Mouse (Mus musculus) stomach, postnatal 0 days (tissue): Measurements from ENCODE around the gene Ank2. TPM values are rescaled to one million over a fixed set of nuclear protein-coding genes. Genes with fewer than 3 reads are reported as not detected.
"Not testable (repeated sequence)": the region's sequence is repeated elsewhere in the genome, so short reads cannot be mapped to it uniquely, and the experiment has no call there.

Experiments
- ATAC-seq: fragments of 200-750 bp; cut with Nextera tagmentation; 2 replicates; pipeline ENCODE4 v1.8.0; 2017; ENCODE audit not compliant: low FRiP score, low TSS enrichment
- DNase-seq: peaks from one replicate; pipeline ENCODE4 v3.0.0-alpha.2; 2016; ENCODE audit warnings: low spot score
- H3K27ac ChIP-seq: fragments of 300-500 bp; sonication (generic); replicated peaks from 2 replicates; pipeline ENCODE4 v1.5.1; 2014; ENCODE audit warnings: mild to moderate bottlenecking, control low read depth
- H3K27me3 ChIP-seq: fragments of 300-500 bp; sonication (generic); 2 replicates; pipeline ENCODE4 v1.6.1; 2014; ENCODE audit warnings: low read length; ENCODE audit not compliant: control insufficient read depth, insufficient read depth
- H3K36me3 ChIP-seq: fragments of 300-500 bp; sonication (generic); 2 replicates; pipeline ENCODE4 v1.6.1; 2014; ENCODE audit warnings: low read length, mixed read lengths; ENCODE audit not compliant: control insufficient read depth, insufficient read depth
- H3K4me1 ChIP-seq: fragments of 300-500 bp; sonication (generic); replicated peaks from 2 replicates; pipeline ENCODE4 v1.6.1; 2014; ENCODE audit warnings: antibody characterized with exemption; ENCODE audit not compliant: control insufficient read depth, insufficient read depth
- H3K4me2 ChIP-seq: fragments of 300-500 bp; sonication (generic); replicated peaks from 2 replicates; pipeline ENCODE4 v1.6.1; 2014; ENCODE audit warnings: low read depth, mild to moderate bottlenecking, control low read depth, moderate library complexity
- H3K4me3 ChIP-seq: fragments of 300-500 bp; sonication (generic); 2 replicates; pipeline ENCODE4 v1.5.1; 2014; ENCODE audit warnings: low read depth, low read length, control low read depth
- H3K9ac ChIP-seq: fragments of 300-500 bp; sonication (generic); 2 replicates; pipeline ENCODE4 v1.6.1; 2014; ENCODE audit warnings: mild to moderate bottlenecking, low read length, control low read depth, mixed read lengths
- H3K9me3 ChIP-seq: fragments of 300-500 bp; sonication (generic); 2 replicates; pipeline ENCODE4 v1.6.1; 2016; ENCODE audit warnings: low read length; ENCODE audit not compliant: control insufficient read depth
- CTCF ChIP-seq: IDR thresholded peaks from 2 replicates; pipeline ENCODE4 v1.5.1; 2016; ENCODE audit warnings: antibody characterized with exemption, low read depth, mild to moderate bottlenecking, moderate library complexity
- EP300 ChIP-seq: optimal IDR thresholded peaks from 2 replicates; pipeline ENCODE3; 2016; ENCODE audit warnings: antibody characterized with exemption
- WGBS: fragments of 180-500 bp; shearing (Covaris S2); extraction: QIAGEN DNeasy Blood & Tissue Kit; methylation state at CpG from one replicate; pipeline ENCODE4 v1.1.7; 2014; 5-methylcytosine and 5-hydroxymethylcytosine counted together
- polyA plus RNA-seq: library from polyadenylated mRNA; unstranded; fragments of >200 nt; fragmentation: Nextera tagmentation; extraction: Ambion mirVana; gene quantifications from 2 replicates; pipeline ENCODE4 v1.2.1, GENCODE M21; 2015

Ank2 gene
- polyA plus RNA-seq, 1 experiment from 2014 or later, result 12.3 TPM

GRCm38 (mm10) chr3:127406883-127407282 is 92.3 kb downstream of the Ank2 start:
- WGBS, result 92% methylated on average over 4 of the region's 4 CpGs
- DNase-seq (no peak), ATAC-seq (no peak)
- H3K9me3 ChIP-seq, result no peaks in the 10 kb centered on the region
- no peak overlapping the region for H3K9ac ChIP-seq
- H3K4me1 ChIP-seq, result no peaks in the 10 kb centered on the region
- no peak overlapping the region for H3K4me2 ChIP-seq
- no peak overlapping the region for H3K4me3 ChIP-seq
- H3K27me3 ChIP-seq, result no peaks in the 10 kb centered on the region
- no peaks in the 10 kb centered on the region for H3K36me3 ChIP-seq
- TF ChIP-seq EP300, result no peak
- TF ChIP-seq CTCF, result no peak
- no peak overlapping the region for H3K27ac ChIP-seq

GRCm38 (mm10) chr3:127404371-127404770 is 94.8 kb downstream of the Ank2 start:
- WGBS, result 39% methylated on average over 3 of the region's 3 CpGs
- no peak overlapping the region for H3K4me2 ChIP-seq

DNA sequence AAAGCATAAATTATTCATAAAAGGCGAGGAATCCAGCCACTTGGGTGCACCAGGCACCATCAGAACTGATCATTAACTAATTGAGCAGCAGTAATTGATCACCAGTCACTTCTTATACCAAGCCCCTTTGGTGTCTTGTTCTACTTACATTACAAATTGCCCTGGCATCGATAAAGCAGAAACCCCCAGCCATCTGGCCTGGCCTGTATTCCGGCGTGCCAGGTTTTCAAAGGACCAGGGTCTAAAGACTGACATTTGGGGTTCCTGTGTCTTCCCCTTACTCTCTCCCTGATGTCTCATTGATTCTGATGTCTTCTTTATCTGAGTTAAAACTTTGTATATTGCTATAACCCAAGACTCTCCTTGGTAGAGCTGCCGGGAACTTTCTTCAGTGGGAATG is 98.2 kb downstream of the Ank2 start:
- Histone ChIP-seq H3K4me3 (no peak overlapping the region), H3K27me3 (no peaks in the 10 kb centered on the region), H3K4me2 (no peak overlapping the region), H3K36me3 (no peaks in the 10 kb centered on the region), H3K27ac (no peak overlapping the region), H3K4me1 (no peaks in the 10 kb centered on the region), H3K9ac (no peak overlapping the region), H3K9me3 (no peaks in the 10 kb centered on the region)
- DNase-seq (no peak), ATAC-seq (no peak)
- WGBS, result 96% methylated on average over 5 of the region's 5 CpGs
- TF ChIP-seq EP300, result no peak

More at GRCm38 (mm10) chr3:127404371-127404770, 94.8 kb downstream of the Ank2 start:
- no peak overlapping the region for H3K27ac ChIP-seq
- TF ChIP-seq CTCF, result no peak
- TF ChIP-seq EP300, result no peak
- ATAC-seq (no peak), DNase-seq (no peak)
- no peaks in the 10 kb centered on the region for H3K9me3 ChIP-seq
- no peak overlapping the region for H3K9ac ChIP-seq
- no peaks in the 10 kb centered on the region for H3K4me1 ChIP-seq
- H3K36me3 ChIP-seq, result no peaks in the 10 kb centered on the region
- H3K27me3 ChIP-seq, result no peaks in the 10 kb centered on the region
- no peak overlapping the region for H3K4me3 ChIP-seq

GRCm38 (mm10) chr3:127400468-127400867 is 98.7 kb downstream of the Ank2 start:
- ATAC-seq, result not testable (repeated sequence)

DNA sequence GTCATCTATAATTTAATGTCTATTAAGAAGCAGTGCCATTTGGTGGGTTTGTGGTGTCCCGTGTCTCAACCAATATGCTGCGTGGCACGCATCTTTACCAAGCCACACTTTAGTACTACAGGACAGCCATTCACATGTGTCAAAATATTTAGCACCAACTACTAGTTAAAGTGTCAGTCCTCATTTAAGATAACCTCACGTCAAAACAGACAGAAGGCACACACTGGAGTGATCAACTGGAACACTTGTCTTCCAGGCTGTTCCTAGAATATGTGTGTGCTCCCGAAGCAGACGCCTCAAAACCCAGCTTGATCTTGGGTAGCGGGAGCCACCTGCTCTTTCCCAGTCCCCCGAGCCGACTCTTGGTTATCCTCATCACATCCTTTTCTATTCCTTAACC is 101.4 kb downstream of the Ank2 start:
- H3K9ac ChIP-seq, result no peak overlapping the region
- 96% methylated on average over 9 of the region's 9 CpGs for WGBS
- no peaks in the 10 kb centered on the region for H3K36me3 ChIP-seq
- H3K4me3 ChIP-seq, result no peak overlapping the region
- no peak for TF ChIP-seq CTCF
- no peak for TF ChIP-seq EP300
- ATAC-seq (no peak), DNase-seq (no peak)
- no peak overlapping the region for H3K4me2 ChIP-seq
- H3K4me1 ChIP-seq, result no peaks in the 10 kb centered on the region
- H3K9me3 ChIP-seq, result no peaks in the 10 kb centered on the region
- H3K27ac ChIP-seq, result no peak overlapping the region
- H3K27me3 ChIP-seq, result no peaks in the 10 kb centered on the region

More at GRCm38 (mm10) chr3:127400468-127400867, 98.7 kb downstream of the Ank2 start:
- not testable (repeated sequence) for H3K9ac ChIP-seq, DNase-seq, H3K4me3 ChIP-seq, H3K27me3 ChIP-seq, H3K9me3 ChIP-seq, H3K27ac ChIP-seq, H3K4me2 ChIP-seq, H3K36me3 ChIP-seq, H3K4me1 ChIP-seq
- WGBS, result 95% methylated on average over 3 of the region's 3 CpGs

GRCm38 (mm10) chr3:127395202-127395601 is 103.9 kb downstream of the Ank2 start:
- Histone ChIP-seq H3K36me3 (no peaks in the 10 kb centered on the region), H3K9me3 (no peaks in the 10 kb centered on the region), H3K4me2 (no peak overlapping the region), H3K27ac (no peak overlapping the region), H3K27me3 (no peaks in the 10 kb centered on the region), H3K4me3 (no peak overlapping the region), H3K4me1 (no peaks in the 10 kb centered on the region), H3K9ac (no peak overlapping the region)
- ATAC-seq, result no peak
- TF ChIP-seq CTCF (no peak), EP300 (no peak)
- 85% methylated on average over 8 of the region's 8 CpGs for WGBS
- no peak for DNase-seq
